Mouse (Mus musculus): Measurements from ENCODE around the gene Lman1l.

Gene Lman1l

GRCm38 (mm10) chr9:57644944-57645893 lies 24.6 kb upstream of the Lman1l start:
- DNase-seq (ENCODE audit: low spot score) = peak; percentile 96

- no peak for DNase-seq (ENCODE audit: low spot score)
Observed at GRCm38 (mm10) chr9:57644442-57644943, 23.9 kb upstream of the Lman1l start.

- no peak for DNase-seq (ENCODE audit: low spot score)
Observed at GRCm38 (mm10) chr9:57643856-57644180, 23.2 kb upstream of the Lman1l start.

GRCm38 (mm10) chr9:57643169-57643855 lies 22.7 kb upstream of the Lman1l start:
- no peak for DNase-seq (ENCODE audit: low spot score)

- DNase-seq (ENCODE audit: low spot score) = no peak
Observed at GRCm38 (mm10) chr9:57641775-57642550, 21.4 kb upstream of the Lman1l start.

- DNase-seq (ENCODE audit: low spot score) = no peak
Observed at GRCm38 (mm10) chr9:57641022-57641421, 20.4 kb upstream of the Lman1l start.

- DNase-seq (ENCODE audit: low spot score) = peak; percentile 42
Observed at GRCm38 (mm10) chr9:57640384-57640783, 19.8 kb upstream of the Lman1l start.

GRCm38 (mm10) chr9:57639661-57640328 lies 19.2 kb upstream of the Lman1l start:
- no peak for DNase-seq (ENCODE audit: low spot score)

- peak; percentile 54 for DNase-seq (ENCODE audit: low spot score)
Observed at GRCm38 (mm10) chr9:57638651-57639459, 18.3 kb upstream of the Lman1l start.

GRCm38 (mm10) chr9:57637741-57638322 lies 17.3 kb upstream of the Lman1l start:
- DNase-seq (ENCODE audit: low spot score) = peak; percentile 54

GRCm38 (mm10) chr9:57637272-57637671 lies 16.7 kb upstream of the Lman1l start:
- DNase-seq (ENCODE audit: low spot score) = no peak

- no peak for DNase-seq (ENCODE audit: low spot score)
Observed at GRCm38 (mm10) chr9:57633481-57634024, 13.0 kb upstream of the Lman1l start.

- DNase-seq (ENCODE audit: low spot score) = peak; percentile 74
Observed at GRCm38 (mm10) chr9:57629118-57629874, 8.7 kb upstream of the Lman1l start.

- no peak for DNase-seq (ENCODE audit: low spot score)
Observed at GRCm38 (mm10) chr9:57628717-57629116, 8.1 kb upstream of the Lman1l start.

GRCm38 (mm10) chr9:57627892-57628291 lies 7.3 kb upstream of the Lman1l start:
- no peak for DNase-seq (ENCODE audit: low spot score)

GRCm38 (mm10) chr9:57627191-57627590 lies 6.6 kb upstream of the Lman1l start:
- DNase-seq (ENCODE audit: low spot score) = no peak

GRCm38 (mm10) chr9:57625674-57626500 lies 5.3 kb upstream of the Lman1l start:
- no peak for DNase-seq (ENCODE audit: low spot score)

- DNase-seq (ENCODE audit: low spot score) = no peak
Observed at GRCm38 (mm10) chr9:57624295-57624694, 3.7 kb upstream of the Lman1l start.
